Mouse (Mus musculus): ENCODE results near the gene Ldha. TPM values are rescaled to one million over a fixed set of nuclear protein-coding genes. Genes with fewer than 3 reads are reported as not detected.

The Ldha gene
- polyA plus RNA-seq, 1 experiment, result 286 TPM

- no peak for DNase-seq (ENCODE audit: low read depth)
- TF ChIP-seq CTCF (IDR thresholded peaks at IDR 0.05; ENCODE audit: borderline replicate concordance, extremely low read depth, insufficient read depth, insufficient read length) (no peak), POLR2A (IDR thresholded peaks at IDR 0.05; ENCODE audit: borderline replicate concordance, extremely low read depth, insufficient read depth, insufficient read length, poor library complexity, severe bottlenecking) (no peak)
Observed at GRCm38 (mm10) chr7:46839446-46839845, 1.8 kb upstream of the Ldha start.

- no peak for TF ChIP-seq CTCF (IDR thresholded peaks at IDR 0.05; ENCODE audit: borderline replicate concordance, extremely low read depth, insufficient read depth, insufficient read length)
- TF ChIP-seq POLR2A (IDR thresholded peaks at IDR 0.05; ENCODE audit: borderline replicate concordance, extremely low read depth, insufficient read depth, insufficient read length, poor library complexity, severe bottlenecking), result no peak
- no peak for DNase-seq (ENCODE audit: low read depth)
Observed at GRCm38 (mm10) chr7:46839861-46840260, 1.4 kb upstream of the Ldha start.

DNA sequence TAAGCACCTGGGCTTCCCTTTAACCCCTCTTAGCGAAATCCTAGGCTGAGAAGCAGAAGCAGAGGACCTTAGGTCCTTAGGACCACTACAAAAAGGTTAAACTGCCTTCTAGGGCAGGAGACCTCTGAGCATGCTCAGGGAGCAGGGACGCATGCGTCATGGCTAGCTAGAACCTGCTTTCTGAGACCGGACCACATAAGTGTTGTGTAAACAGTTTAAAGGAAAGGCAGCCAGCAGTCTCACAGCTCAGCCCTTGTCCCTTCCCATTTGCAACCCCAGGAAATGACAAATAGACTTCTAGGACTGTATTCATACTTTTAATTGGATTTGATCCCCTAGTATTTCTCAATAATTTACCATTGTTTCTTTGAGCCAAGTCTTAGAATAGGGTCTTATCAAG, 949 bp upstream of the Ldha start:
- no peak for DNase-seq (ENCODE audit: low read depth)
- no peak for TF ChIP-seq POLR2A (IDR thresholded peaks at IDR 0.05; ENCODE audit: borderline replicate concordance, extremely low read depth, insufficient read depth, insufficient read length, poor library complexity, severe bottlenecking)

- TF ChIP-seq CTCF (IDR thresholded peaks at IDR 0.05; ENCODE audit: borderline replicate concordance, extremely low read depth, insufficient read depth, insufficient read length) (no peak), POLR2A (IDR thresholded peaks at IDR 0.05; ENCODE audit: borderline replicate concordance, extremely low read depth, insufficient read depth, insufficient read length, poor library complexity, severe bottlenecking) (no peak)
- DNase-seq (ENCODE audit: low read depth), result no peak
Observed at GRCm38 (mm10) chr7:46842278-46842677, 1.0 kb downstream of the Ldha start.

GRCm38 (mm10) chr7:46843576-46843975, 2.3 kb downstream of the Ldha start:
- no peak for DNase-seq (ENCODE audit: low read depth)
- TF ChIP-seq CTCF (IDR thresholded peaks at IDR 0.05; ENCODE audit: borderline replicate concordance, extremely low read depth, insufficient read depth, insufficient read length), result no peak
- no peak for TF ChIP-seq POLR2A (IDR thresholded peaks at IDR 0.05; ENCODE audit: borderline replicate concordance, extremely low read depth, insufficient read depth, insufficient read length, poor library complexity, severe bottlenecking)

DNA sequence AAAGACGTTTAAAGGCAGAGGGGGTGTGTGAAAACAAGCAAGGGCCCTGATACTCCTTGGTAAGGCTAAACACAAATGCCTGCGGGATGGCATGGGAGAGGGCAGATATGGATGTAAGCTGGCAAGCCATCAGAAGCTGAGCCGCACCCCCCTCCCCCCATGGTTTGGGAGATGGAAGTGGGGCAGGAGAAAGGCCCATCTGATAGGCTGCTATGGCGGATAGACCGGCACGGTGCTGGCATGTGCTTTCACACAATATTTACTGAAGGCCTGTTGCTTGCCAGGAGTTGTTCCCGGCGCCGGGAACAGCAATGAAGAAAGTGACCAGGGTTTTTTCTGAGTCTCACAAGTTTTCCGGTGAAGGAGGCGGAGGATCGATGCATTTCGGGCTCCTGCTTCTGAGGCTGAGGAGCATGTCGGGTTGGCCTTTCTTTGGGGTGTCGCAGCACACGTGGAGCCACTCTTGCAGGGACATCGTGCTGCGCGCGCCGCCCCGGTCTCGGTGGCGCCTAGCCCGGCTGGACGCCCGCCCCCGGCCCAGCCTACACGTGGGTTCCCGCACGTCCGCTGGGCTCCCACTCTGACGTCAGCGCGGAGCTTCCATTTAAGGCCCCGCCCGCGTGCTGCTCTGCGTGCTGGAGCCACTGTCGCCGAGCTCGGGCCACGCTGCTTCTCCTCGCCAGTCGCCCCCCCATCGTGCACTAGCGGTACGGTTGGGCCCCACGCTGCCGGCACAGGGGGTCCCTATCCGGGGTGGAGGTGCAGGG, 4.1 kb downstream of the Ldha start:
- DNase-seq (ENCODE audit: low read depth), result peak; percentile 95
- no peak for TF ChIP-seq CTCF (IDR thresholded peaks at IDR 0.05; ENCODE audit: borderline replicate concordance, extremely low read depth, insufficient read depth, insufficient read length)
- TF ChIP-seq POLR2A (IDR thresholded peaks at IDR 0.05; ENCODE audit: borderline replicate concordance, extremely low read depth, insufficient read depth, insufficient read length, poor library complexity, severe bottlenecking), result peak; percentile 86

DNA sequence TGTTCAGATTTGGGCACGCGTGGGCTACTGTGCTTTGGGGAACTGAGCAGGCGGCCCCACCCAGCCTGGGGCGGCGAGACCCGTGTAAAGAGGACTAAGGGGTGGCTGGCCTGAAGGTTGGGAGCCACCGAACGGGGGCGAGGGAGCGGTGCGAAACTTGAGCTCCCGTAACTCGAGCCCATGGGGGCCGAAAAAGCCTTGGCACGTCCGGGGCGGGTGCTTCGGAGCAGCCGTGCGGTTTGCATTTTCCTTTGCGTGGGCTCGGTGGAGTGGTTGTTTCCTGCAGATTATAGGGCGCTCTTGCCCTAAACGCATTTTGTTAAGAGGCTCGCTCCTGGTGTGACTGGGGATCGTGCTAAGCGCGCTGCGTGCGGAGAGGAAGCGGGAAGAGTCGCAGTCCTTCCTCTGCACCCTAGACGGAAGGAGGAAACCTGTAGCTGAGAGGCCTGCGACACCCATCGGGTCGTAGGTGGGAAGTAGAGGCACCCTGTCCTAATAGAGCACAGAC, 4.8 kb downstream of the Ldha start:
- no peak for TF ChIP-seq CTCF (IDR thresholded peaks at IDR 0.05; ENCODE audit: borderline replicate concordance, extremely low read depth, insufficient read depth, insufficient read length)
- no peak for TF ChIP-seq POLR2A (IDR thresholded peaks at IDR 0.05; ENCODE audit: borderline replicate concordance, extremely low read depth, insufficient read depth, insufficient read length, poor library complexity, severe bottlenecking)
- DNase-seq (ENCODE audit: low read depth), result peak; percentile 51

GRCm38 (mm10) chr7:46846486-46847244, 5.4 kb downstream of the Ldha start:
- TF ChIP-seq CTCF (IDR thresholded peaks at IDR 0.05; ENCODE audit: borderline replicate concordance, extremely low read depth, insufficient read depth, insufficient read length) (peak; percentile 31; the same call in 1 of the 2 replicates), POLR2A (IDR thresholded peaks at IDR 0.05; ENCODE audit: borderline replicate concordance, extremely low read depth, insufficient read depth, insufficient read length, poor library complexity, severe bottlenecking) (no peak)
- peak; percentile 89 for DNase-seq (ENCODE audit: low read depth)

DNA sequence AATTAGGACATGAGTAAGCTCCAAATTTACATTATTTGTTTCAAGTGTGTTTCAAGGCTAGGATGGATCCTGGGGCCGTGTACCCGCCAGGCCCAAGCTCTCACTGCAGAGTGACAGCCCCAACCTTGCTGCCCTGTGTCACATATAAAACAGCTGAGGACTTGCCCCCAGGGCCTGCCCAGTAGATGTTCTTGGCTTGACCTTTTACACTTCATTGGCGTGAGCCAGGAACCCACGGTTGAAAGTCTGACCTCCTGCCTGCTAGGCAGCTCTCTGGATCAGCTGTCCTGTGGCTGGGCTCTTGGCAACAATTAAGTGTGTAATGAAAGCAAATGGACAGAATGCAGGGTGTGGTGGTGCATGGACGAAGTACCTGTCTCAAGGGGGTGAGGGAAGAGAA, 8.0 kb downstream of the Ldha start:
- TF ChIP-seq CTCF (IDR thresholded peaks at IDR 0.05; ENCODE audit: borderline replicate concordance, extremely low read depth, insufficient read depth, insufficient read length) (no peak), POLR2A (IDR thresholded peaks at IDR 0.05; ENCODE audit: borderline replicate concordance, extremely low read depth, insufficient read depth, insufficient read length, poor library complexity, severe bottlenecking) (no peak)
- no peak for DNase-seq (ENCODE audit: low read depth)

- DNase-seq (ENCODE audit: low read depth), result no peak
- TF ChIP-seq POLR2A (IDR thresholded peaks at IDR 0.05; ENCODE audit: borderline replicate concordance, extremely low read depth, insufficient read depth, insufficient read length, poor library complexity, severe bottlenecking) (no peak), CTCF (IDR thresholded peaks at IDR 0.05; ENCODE audit: borderline replicate concordance, extremely low read depth, insufficient read depth, insufficient read length) (no peak)
Observed at GRCm38 (mm10) chr7:46851026-46851425, 9.8 kb downstream of the Ldha start.

GRCm38 (mm10) chr7:46852666-46853065, 11.4 kb downstream of the Ldha start:
- TF ChIP-seq POLR2A (IDR thresholded peaks at IDR 0.05; ENCODE audit: borderline replicate concordance, extremely low read depth, insufficient read depth, insufficient read length, poor library complexity, severe bottlenecking) (no peak), CTCF (IDR thresholded peaks at IDR 0.05; ENCODE audit: borderline replicate concordance, extremely low read depth, insufficient read depth, insufficient read length) (no peak)

More at GRCm38 (mm10) chr7:46852666-46853065, 11.4 kb downstream of the Ldha start:
- DNase-seq (ENCODE audit: low read depth), result no peak
